Mouse (Mus musculus): Measurements from ENCODE around the gene Dhrs4. TPM values are rescaled to one million over a fixed set of nuclear protein-coding genes. Genes with fewer than 3 reads are reported as not detected.

Gene Dhrs4
- polyA plus RNA-seq, 1 experiment from 2014 or later = 64.7 TPM

- H3K9me3 ChIP-seq = no peaks in the 10 kb centered on the region
- no peak overlapping the region for H3K9ac ChIP-seq
- peaks cover 14% of the 10 kb centered on the region for H3K4me1 ChIP-seq
- ATAC-seq (ENCODE audit: extremely low read depth, insufficient number of reproducible peaks, low FRiP score, low TSS enrichment) = no peak
- H3K4me2 ChIP-seq = no peak overlapping the region
- H3K36me3 ChIP-seq = no peaks in the 10 kb centered on the region
- 0 out of 2 replicates have a peak, but pooled peaks cover 2% of the 10 kb centered on the region for H3K27me3 ChIP-seq (replicated peaks)
- 32% methylated on average over 6 of the region's 6 CpGs for WGBS
- H3K4me3 ChIP-seq = no peak overlapping the region
- H3K27ac ChIP-seq (replicated peaks) = no peak overlapping the region
Measured at GRCm38 (mm10) chr14:55536116-55536745, 57.7 kb downstream of the Dhrs4 start.

Other genes with a start within 250 kb of the Dhrs4 start
- 1.9 TPM in 2 replicates for gene Carmil3, start 11.9 kb downstream of the Dhrs4 start, polyA plus RNA-seq (2015; fragmentation: Nextera tagmentation; extraction: Ambion mirVana)
- gene Cpne6, start 31.7 kb downstream of the Dhrs4 start, polyA plus RNA-seq (2015; fragmentation: Nextera tagmentation; extraction: Ambion mirVana) = 0.43 and 0.47 TPM in 2 replicates
- not detected in 2 replicates for gene Nrl, start 46.2 kb downstream of the Dhrs4 start, polyA plus RNA-seq (2015; fragmentation: Nextera tagmentation; extraction: Ambion mirVana)
- gene Pck2, start 61.5 kb downstream of the Dhrs4 start, polyA plus RNA-seq (2015; fragmentation: Nextera tagmentation; extraction: Ambion mirVana) = 40.9 and 43.9 TPM in 2 replicates
- 60.0 and 66.2 TPM in 2 replicates for gene Dcaf11, start 81.2 kb downstream of the Dhrs4 start, polyA plus RNA-seq (2015; fragmentation: Nextera tagmentation; extraction: Ambion mirVana)
- 0.56 and 1.3 TPM in 2 replicates for gene A730061H03Rik, start 81.6 kb downstream of the Dhrs4 start, polyA plus RNA-seq (2015; fragmentation: Nextera tagmentation; extraction: Ambion mirVana)
- 100 and 109 TPM in 2 replicates for gene Fitm1, start 96.9 kb downstream of the Dhrs4 start, polyA plus RNA-seq (2015; fragmentation: Nextera tagmentation; extraction: Ambion mirVana)
- gene Psme1, start 99.4 kb downstream of the Dhrs4 start, polyA plus RNA-seq (2015; fragmentation: Nextera tagmentation; extraction: Ambion mirVana) = 212 and 219 TPM in 2 replicates
- gene Emc9, start 106.5 kb downstream of the Dhrs4 start, polyA plus RNA-seq (2015; fragmentation: Nextera tagmentation; extraction: Ambion mirVana) = 14.8 and 19.1 TPM in 2 replicates
- 191 and 205 TPM in 2 replicates for gene Psme2, start 112.4 kb downstream of the Dhrs4 start, polyA plus RNA-seq (2015; fragmentation: Nextera tagmentation; extraction: Ambion mirVana)
- gene Rnf31, start 113.0 kb downstream of the Dhrs4 start, polyA plus RNA-seq (2015; fragmentation: Nextera tagmentation; extraction: Ambion mirVana) = 12.5 and 15.2 TPM in 2 replicates
- gene Irf9, start 124.8 kb downstream of the Dhrs4 start, polyA plus RNA-seq (2015; fragmentation: Nextera tagmentation; extraction: Ambion mirVana) = 9.7 and 10.1 TPM in 2 replicates
- gene Rec8, start 139.3 kb downstream of the Dhrs4 start, polyA plus RNA-seq (2015; fragmentation: Nextera tagmentation; extraction: Ambion mirVana) = 13.4 and 15.1 TPM in 2 replicates
- 64.8 and 67.1 TPM in 2 replicates for gene Ipo4, start 157.2 kb downstream of the Dhrs4 start, polyA plus RNA-seq (2015; fragmentation: Nextera tagmentation; extraction: Ambion mirVana)
- gene Gm49378, start 159.1 kb downstream of the Dhrs4 start, polyA plus RNA-seq (2015; fragmentation: Nextera tagmentation; extraction: Ambion mirVana) = 1.4 and 1.6 TPM in 2 replicates
- gene Tm9sf1, start 165.0 kb downstream of the Dhrs4 start, polyA plus RNA-seq (2015; fragmentation: Nextera tagmentation; extraction: Ambion mirVana) = 77.8 and 81.5 TPM in 2 replicates
- gene Tssk4, start 171.4 kb downstream of the Dhrs4 start, polyA plus RNA-seq (2015; fragmentation: Nextera tagmentation; extraction: Ambion mirVana) = 0.43 and 0.53 TPM in 2 replicates
- gene Mdp1, start 181.8 kb downstream of the Dhrs4 start, polyA plus RNA-seq (2015; fragmentation: Nextera tagmentation; extraction: Ambion mirVana) = 74.3 and 83.3 TPM in 2 replicates
- 39.3 and 47.4 TPM in 2 replicates for gene Gmpr2, start 193.2 kb downstream of the Dhrs4 start, polyA plus RNA-seq (2015; fragmentation: Nextera tagmentation; extraction: Ambion mirVana)
- gene Nedd8, start 193.4 kb downstream of the Dhrs4 start, polyA plus RNA-seq (2015; fragmentation: Nextera tagmentation; extraction: Ambion mirVana) = 471 and 507 TPM in 2 replicates
- gene Tinf2, start 203.1 kb downstream of the Dhrs4 start, polyA plus RNA-seq (2015; fragmentation: Nextera tagmentation; extraction: Ambion mirVana) = 30.9 and 32.1 TPM in 2 replicates
- 0.23 and 0.25 TPM in 2 replicates for gene Tgm1, start 235.2 kb downstream of the Dhrs4 start, polyA plus RNA-seq (2015; fragmentation: Nextera tagmentation; extraction: Ambion mirVana)
- gene Rabggta, start 243.5 kb downstream of the Dhrs4 start, polyA plus RNA-seq (2015; fragmentation: Nextera tagmentation; extraction: Ambion mirVana) = 22.8 and 23.4 TPM in 2 replicates

Data from heart, embryonic 13.5 days (tissue).